Mouse (Mus musculus) embryonic facial prominence, embryonic 14.5 days (tissue): ENCODE data around the gene Evpl. TPM values are rescaled to one million over a fixed set of nuclear protein-coding genes. Genes with fewer than 3 reads are reported as not detected.

Experiments
- ATAC-seq: fragments of 200-750 bp; cut with Nextera tagmentation; 2 replicates; pipeline ENCODE4 v1.8.0; 2017; ENCODE audit warnings: low read depth, moderate number of reproducible peaks, moderate TSS enrichment
- DNase-seq: peaks from one replicate; pipeline ENCODE4 v3.0.0-alpha.2; 2015; ENCODE audit warnings: low spot score
- H3K27ac ChIP-seq: fragments of 300-500 bp; sonication (generic); replicated peaks from 2 replicates; pipeline ENCODE4 v1.5.1; 2014; ENCODE audit warnings: low read depth, mild to moderate bottlenecking, low read length, moderate library complexity
- H3K27me3 ChIP-seq: fragments of 300-500 bp; sonication (generic); replicated peaks from 2 replicates; pipeline ENCODE4 v1.6.1; 2014; ENCODE audit warnings: low read length; ENCODE audit not compliant: control insufficient read depth, insufficient read depth
- H3K36me3 ChIP-seq: fragments of 300-500 bp; sonication (generic); 2 replicates; pipeline ENCODE4 v1.6.1; 2014; ENCODE audit warnings: low read length, mixed read lengths; ENCODE audit not compliant: control insufficient read depth, insufficient read depth
- H3K4me1 ChIP-seq: fragments of 300-500 bp; sonication (generic); 2 replicates; pipeline ENCODE4 v1.6.1; 2014; ENCODE audit warnings: antibody characterized with exemption, low read length; ENCODE audit not compliant: control insufficient read depth, insufficient read depth
- H3K4me2 ChIP-seq: fragments of 300-500 bp; sonication (generic); 2 replicates; pipeline ENCODE4 v1.6.1; 2014; ENCODE audit warnings: low read depth, mild to moderate bottlenecking, low read length, moderate library complexity, mixed read lengths
- H3K4me3 ChIP-seq: fragments of 300-500 bp; sonication (generic); 2 replicates; pipeline ENCODE4 v1.5.1; 2014; ENCODE audit warnings: low read depth, mild to moderate bottlenecking, low read length
- H3K9ac ChIP-seq: fragments of 300-500 bp; sonication (generic); 2 replicates; pipeline ENCODE4 v1.6.1; 2014; ENCODE audit warnings: low read depth, mild to moderate bottlenecking, low read length, moderate library complexity, mixed read lengths
- H3K9me3 ChIP-seq: fragments of 300-500 bp; sonication (generic); 2 replicates; pipeline ENCODE4 v1.6.1; 2016; ENCODE audit warnings: low read length; ENCODE audit not compliant: control insufficient read depth
- WGBS: fragments of 180-500 bp; shearing (Covaris S2); extraction: QIAGEN DNeasy Blood & Tissue Kit; methylation state at CpG from one replicate; pipeline ENCODE4 v1.1.7; 2014; 5-methylcytosine and 5-hydroxymethylcytosine counted together
- polyA plus RNA-seq: library from polyadenylated mRNA; unstranded; fragments of >200 nt; fragmentation: Nextera tagmentation; extraction: Ambion mirVana; gene quantifications from 2 replicates; pipeline ENCODE4 v1.2.1, GENCODE M21; 2014

The Evpl gene
- 9.5 and 10.1 TPM in 2 replicates for polyA plus RNA-seq

DNA sequence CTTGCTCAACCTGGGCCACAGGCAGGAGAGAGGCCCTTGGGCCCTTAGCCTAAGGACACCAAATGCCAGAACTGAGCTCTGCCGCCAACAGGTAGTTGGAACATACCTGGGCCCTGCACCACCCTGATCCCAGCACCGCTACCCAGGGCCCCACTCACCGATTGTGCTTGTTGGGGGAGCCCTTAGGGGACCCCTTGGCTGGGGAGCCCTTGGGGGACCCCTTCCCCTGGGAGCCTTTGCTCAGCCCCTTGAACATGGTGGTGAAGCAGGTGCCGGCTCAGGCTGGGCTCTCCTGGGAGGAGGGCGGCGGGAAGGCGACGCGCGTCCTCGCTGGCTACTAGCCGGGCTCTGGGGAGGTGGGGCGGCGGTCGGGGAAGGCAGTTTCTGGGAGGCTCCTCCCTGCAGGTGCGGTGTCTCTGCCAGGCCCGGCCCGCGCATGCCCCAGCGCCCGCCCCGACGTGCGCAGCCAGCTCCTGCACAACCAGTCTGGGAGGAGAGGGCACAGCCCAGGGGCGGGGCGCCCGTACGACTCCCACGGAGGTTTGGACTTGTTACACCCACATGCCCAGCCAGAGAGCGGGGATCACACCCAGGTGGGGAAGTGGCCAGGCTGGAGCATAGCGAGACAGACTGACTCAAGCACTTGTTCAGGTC lies at the start of gene Evpl:
Gene Evpl (minus strand): TSS at position 336 of the 654 bp plus-strand sequence.
- 12% methylated on average over 26 of the region's 31 CpGs for WGBS
- H3K36me3 ChIP-seq: no peaks in the 10 kb centered on the region
- no peak within 1 kb of the TSS for H3K27ac ChIP-seq
- H3K9me3 ChIP-seq: no peaks in the 10 kb centered on the region
- peak within 1 kb of the TSS; percentile 28 for H3K4me3 ChIP-seq
- DNase-seq (peak; percentile 85), ATAC-seq (peak; percentile 92)
- peaks cover 17% of the 10 kb centered on the region for H3K27me3 ChIP-seq
- peak within 1 kb of the TSS; percentile 45 for H3K9ac ChIP-seq
- H3K4me2 ChIP-seq: peak within 1 kb of the TSS; percentile 43
- H3K4me1 ChIP-seq: no peaks in the 10 kb centered on the region

- ATAC-seq (no peak), DNase-seq (no peak)
- Histone ChIP-seq H3K27me3 (peaks cover 32% of the 10 kb centered on the region), H3K4me2 (no peak overlapping the region), H3K9ac (no peak overlapping the region), H3K27ac (no peak overlapping the region), H3K36me3 (peaks cover 48% of the 10 kb centered on the region), H3K4me3 (no peak overlapping the region), H3K9me3 (no peaks in the 10 kb centered on the region), H3K4me1 (peaks cover 6% of the 10 kb centered on the region)
- 68% methylated on average over 5 of the region's 5 CpGs for WGBS
Observed at GRCm38 (mm10) chr11:116287351-116287750, 49.5 kb upstream of the Evpl start.

- WGBS: 75% methylated on average over 7 of the region's 7 CpGs
- Histone ChIP-seq H3K9me3 (no peaks in the 10 kb centered on the region), H3K4me1 (peaks cover 16% of the 10 kb centered on the region), H3K36me3 (peaks cover 32% of the 10 kb centered on the region), H3K27me3 (peaks cover 47% of the 10 kb centered on the region), H3K4me2 (no peak overlapping the region), H3K4me3 (no peak overlapping the region), H3K27ac (no peak overlapping the region), H3K9ac (no peak overlapping the region)
- peak; percentile 86 for ATAC-seq
- DNase-seq: peak; percentile 83
Observed at GRCm38 (mm10) chr11:116285770-116286191, 47.9 kb upstream of the Evpl start.

DNA sequence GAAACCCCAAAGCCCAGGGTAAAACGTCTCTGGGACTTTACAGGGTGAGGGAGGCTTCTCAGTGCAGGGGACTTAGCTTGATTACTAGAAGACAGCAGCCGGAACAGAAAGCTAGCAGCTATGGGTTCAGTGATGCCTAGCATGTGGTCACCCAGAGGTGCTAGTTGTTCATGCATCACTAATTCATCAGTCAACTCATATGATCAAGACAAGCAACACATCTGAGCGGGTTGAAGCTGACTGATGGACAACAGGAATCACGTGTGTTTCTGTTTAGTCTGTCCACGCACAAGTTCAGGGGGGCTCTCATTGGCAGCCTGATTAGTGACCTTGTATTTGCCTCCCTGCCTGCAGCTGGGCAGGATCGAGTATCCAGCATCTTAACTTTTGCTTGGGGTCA lies 46.1 kb upstream of the Evpl start:
- ATAC-seq: no peak
- H3K9me3 ChIP-seq: no peaks in the 10 kb centered on the region
- 33% methylated on average over 6 of the region's 6 CpGs for WGBS

GRCm38 (mm10) chr11:116282912-116283521 lies 45.1 kb upstream of the Evpl start:
- 13% methylated on average over 46 of the region's 48 CpGs for WGBS

More for the DNA sequence above, 46.1 kb upstream of the Evpl start:
- H3K9ac ChIP-seq: no peak overlapping the region
- H3K27ac ChIP-seq: no peak overlapping the region
- H3K4me3 ChIP-seq: no peak overlapping the region
- no peak for DNase-seq
- H3K4me2 ChIP-seq: no peak overlapping the region
- peaks cover 16% of the 10 kb centered on the region for H3K4me1 ChIP-seq
- H3K36me3 ChIP-seq: peaks cover 14% of the 10 kb centered on the region
- peaks cover 60% of the 10 kb centered on the region for H3K27me3 ChIP-seq

GRCm38 (mm10) chr11:116282089-116282488 lies 44.2 kb upstream of the Evpl start:
- peaks cover 60% of the 10 kb centered on the region for H3K27me3 ChIP-seq
- WGBS: 3% methylated on average over 11 of the region's 11 CpGs
- peak; percentile 17 for DNase-seq

More at GRCm38 (mm10) chr11:116282912-116283521, 45.1 kb upstream of the Evpl start:
- ATAC-seq (no peak), DNase-seq (no peak)
- H3K4me3 ChIP-seq: peak overlapping the region; percentile 14; the same call in 1 of the 2 replicates
- peaks cover 4% of the 10 kb centered on the region; the same call in 1 of the 2 replicates for H3K36me3 ChIP-seq
- no peak overlapping the region for H3K9ac ChIP-seq
- H3K4me2 ChIP-seq: peak overlapping the region; percentile 16; the same call in 1 of the 2 replicates
- no peaks in the 10 kb centered on the region for H3K9me3 ChIP-seq
- H3K27me3 ChIP-seq: peaks cover 60% of the 10 kb centered on the region
- no peak overlapping the region for H3K27ac ChIP-seq
- H3K4me1 ChIP-seq: peaks cover 16% of the 10 kb centered on the region

GRCm38 (mm10) chr11:116281671-116282070 lies 43.8 kb upstream of the Evpl start:
- ATAC-seq: no peak
- 1% methylated on average over 18 of the region's 18 CpGs for WGBS
- H3K4me2 ChIP-seq: peak overlapping the region; percentile 57

More at GRCm38 (mm10) chr11:116282089-116282488, 44.2 kb upstream of the Evpl start:
- peak overlapping the region; percentile 31 for H3K4me3 ChIP-seq
- no peaks in the 10 kb centered on the region for H3K9me3 ChIP-seq
- ATAC-seq: no peak
- no peaks in the 10 kb centered on the region for H3K36me3 ChIP-seq
- peaks cover 16% of the 10 kb centered on the region for H3K4me1 ChIP-seq
- peak overlapping the region; percentile 57 for H3K4me2 ChIP-seq
- H3K9ac ChIP-seq: no peak overlapping the region
- H3K27ac ChIP-seq: no peak overlapping the region

GRCm38 (mm10) chr11:116280751-116281663 lies 43.1 kb upstream of the Evpl start, which contains the start of gene Galr2:
Galr2 (plus strand) TSS chr11:116280939.
- Histone ChIP-seq H3K4me2 (peak within 1 kb of the TSS; percentile 57), H3K4me1 (peaks cover 16% of the 10 kb centered on the region), H3K36me3 (no peaks in the 10 kb centered on the region), H3K27ac (no peak within 1 kb of the TSS), H3K9ac (peak within 1 kb of the TSS; percentile 54), H3K9me3 (no peaks in the 10 kb centered on the region), H3K27me3 (peaks cover 60% of the 10 kb centered on the region), H3K4me3 (peak within 1 kb of the TSS; percentile 31)
- WGBS: 7% methylated on average over 42 of the region's 48 CpGs
- no peak for ATAC-seq
- no peak for DNase-seq

More at GRCm38 (mm10) chr11:116281671-116282070, 43.8 kb upstream of the Evpl start:
- Histone ChIP-seq H3K9ac (peak overlapping the region; percentile 54), H3K4me1 (peaks cover 16% of the 10 kb centered on the region), H3K9me3 (no peaks in the 10 kb centered on the region), H3K27me3 (peaks cover 60% of the 10 kb centered on the region), H3K36me3 (no peaks in the 10 kb centered on the region), H3K4me3 (peak overlapping the region; percentile 31), H3K27ac (no peak overlapping the region)
- DNase-seq: no peak
